Mouse (Mus musculus) MEL (cell line): Measurements from ENCODE around the gene Ston2. TPM values are rescaled to one million over a fixed set of nuclear protein-coding genes. Genes with fewer than 3 reads are reported as not detected.

Experiments
- DNase-seq: peaks from one replicate; pipeline ENCODE4 v3.0.0; 2011; ENCODE audit warnings: low read depth, low spot score
- H3K27ac ChIP-seq: 2 replicates; pipeline ENCODE4 v1.5.1; 2012; ENCODE audit warnings: low read depth, mild to moderate bottlenecking, control low read depth, low read length, moderate library complexity; ENCODE audit not compliant: control insufficient read depth
- H3K27me3 ChIP-seq, 2 experiments: fragments of 150-350 bp in 1 of 2; sonication (generic) in 1 of 2; 2 replicates each; pipeline ENCODE4 v1.6.1; 2012; ENCODE audit warnings: low read length in 2 of 2, mild to moderate bottlenecking in 2 of 2, improper control_type of control experiment in 1 of 2, moderate library complexity in 1 of 2; ENCODE audit not compliant: insufficient read depth in 2 of 2, control insufficient read depth in 1 of 2
- H3K36me3 ChIP-seq, 2 experiments: 2 replicates each; pipeline ENCODE4 v1.6.1; 2012 to 2014; ENCODE audit warnings: low read length in 2 of 2, improper control_type of control experiment in 1 of 2, inconsistent platforms in 1 of 2, mild to moderate bottlenecking in 1 of 2; ENCODE audit not compliant: insufficient read depth in 2 of 2, control insufficient read depth in 1 of 2
- H3K4me1 ChIP-seq, 2 experiments: fragments of 150-350 bp in 1 of 2; sonication (generic) in 1 of 2; 2 replicates each; pipeline ENCODE4 v1.6.1; 2012; ENCODE audit warnings: low read length in 2 of 2, improper control_type of control experiment in 1 of 2, mild to moderate bottlenecking in 1 of 2; ENCODE audit not compliant: insufficient read depth in 2 of 2, control insufficient read depth in 1 of 2
- H3K4me3 ChIP-seq, 2 experiments: fragments of 150-350 bp in 1 of 2; sonication (generic) in 1 of 2; 2 replicates each; pipeline ENCODE4 v1.5.1; 2012; ENCODE audit warnings: low read depth in 2 of 2, low read length in 2 of 2, mild to moderate bottlenecking in 2 of 2, moderate library complexity in 2 of 2, control low read depth in 1 of 2, improper control_type of control experiment in 1 of 2; ENCODE audit not compliant: control insufficient read depth in 1 of 2, insufficient read depth in 1 of 2
- H3K79me2 ChIP-seq: 2 replicates; pipeline ENCODE4 v1.6.1; 2012; ENCODE audit warnings: mild to moderate bottlenecking, low read length, moderate library complexity; ENCODE audit not compliant: control insufficient read depth, poor library complexity, insufficient read depth
- H3K9ac ChIP-seq: 2 replicates; pipeline ENCODE4 v1.6.1; 2012; ENCODE audit warnings: low read depth, mild to moderate bottlenecking, control low read depth, low read length, moderate library complexity; ENCODE audit not compliant: control insufficient read depth, poor library complexity, severe bottlenecking
- H3K9me3 ChIP-seq: fragments of 150-350 bp; sonication (generic); replicated peaks from 2 replicates; pipeline ENCODE4 v1.6.1; 2012; ENCODE audit warnings: mild to moderate bottlenecking, low read length, improper control_type of control experiment, moderate library complexity; ENCODE audit not compliant: insufficient read depth
- BHLHE40 ChIP-seq: IDR thresholded peaks from 2 replicates; pipeline ENCODE4 v1.6.1; 2012; ENCODE audit warnings: low read depth, mild to moderate bottlenecking, inconsistent platforms, low read length, improper control_type of control experiment, borderline replicate concordance
- CHD1 ChIP-seq: IDR thresholded peaks from 2 replicates; pipeline ENCODE4 v1.6.1; 2012; ENCODE audit warnings: low read depth, mild to moderate bottlenecking, inconsistent platforms, low read length, improper control_type of control experiment
- CTCF ChIP-seq, 3 experiments: IDR thresholded peaks in 2 of 3; conservative IDR thresholded peaks in 1 of 3; 2 replicates each; pipeline ENCODE4 v1.5.1; 2011 to 2012; ENCODE audit warnings: low read length in 3 of 3, low read depth in 2 of 3, mild to moderate bottlenecking in 2 of 3, improper control_type of control experiment in 1 of 3, inconsistent platforms in 1 of 3, mixed read lengths in 1 of 3, moderate library complexity in 1 of 3; ENCODE audit not compliant: control insufficient read depth in 1 of 3, insufficient read depth in 1 of 3, poor library complexity in 1 of 3, severe bottlenecking in 1 of 3
- E2F4 ChIP-seq: IDR thresholded peaks from 2 replicates; pipeline ENCODE4 v1.6.1; 2011; ENCODE audit warnings: low read depth, low read length, improper control_type of control experiment, borderline replicate concordance
- ELF1 ChIP-seq: IDR thresholded peaks from 2 replicates; pipeline ENCODE4 v1.6.1; 2014; ENCODE audit warnings: low read depth, mild to moderate bottlenecking, inconsistent platforms, low read length, improper control_type of control experiment, moderate library complexity
- EP300 ChIP-seq, 2 experiments: IDR thresholded peaks; 2 replicates each; pipeline ENCODE4 v1.6.1; 2011; ENCODE audit warnings: improper control_type of control experiment in 2 of 2, low read length in 2 of 2, low read depth in 1 of 2, mild to moderate bottlenecking in 1 of 2
- GATA1 ChIP-seq: IDR thresholded peaks from 2 replicates; pipeline ENCODE4 v1.6.1; 2011; ENCODE audit warnings: low read depth, low read length, improper control_type of control experiment
- HCFC1 ChIP-seq: IDR thresholded peaks from 2 replicates; pipeline ENCODE4 v1.6.1; 2012; ENCODE audit warnings: low read depth, mild to moderate bottlenecking, inconsistent platforms, low read length, improper control_type of control experiment, moderate library complexity
- JUND ChIP-seq: IDR thresholded peaks from 2 replicates; pipeline ENCODE4 v1.6.1; 2011; ENCODE audit warnings: low read depth, mild to moderate bottlenecking, improper control_type of control experiment, low read length
- KAT2A ChIP-seq: conservative IDR thresholded peaks from 2 replicates; pipeline ENCODE4 v1.6.1; 2012; ENCODE audit warnings: low read depth, low read length, improper control_type of control experiment, inconsistent platforms
- MAFK ChIP-seq: IDR thresholded peaks from 2 replicates; pipeline ENCODE4 v1.6.1; 2011; ENCODE audit warnings: low read depth, mild to moderate bottlenecking, low read length, improper control_type of control experiment, borderline replicate concordance
- MAX ChIP-seq: IDR thresholded peaks from 2 replicates; pipeline ENCODE4 v1.6.1; 2011; ENCODE audit warnings: low read length, improper control_type of control experiment
- MEF2A ChIP-seq: IDR thresholded peaks from 2 replicates; pipeline ENCODE4 v1.6.1; 2014; ENCODE audit warnings: low read depth, mild to moderate bottlenecking, inconsistent platforms, low read length, improper control_type of control experiment; ENCODE audit not compliant: poor library complexity, insufficient replicate concordance, severe bottlenecking; ENCODE audit errors: extremely low read depth
- MXI1 ChIP-seq: IDR thresholded peaks from 2 replicates; pipeline ENCODE4 v1.6.1; 2011; ENCODE audit warnings: mild to moderate bottlenecking, low read depth, low read length, improper control_type of control experiment
- MYB ChIP-seq: IDR thresholded peaks from 2 replicates; pipeline ENCODE4 v1.6.1; 2011; ENCODE audit warnings: mild to moderate bottlenecking, low read depth, low read length, improper control_type of control experiment
- MYC ChIP-seq: IDR thresholded peaks from 2 replicates; pipeline ENCODE4 v1.6.1; 2011; ENCODE audit warnings: low read depth, mild to moderate bottlenecking, low read length, improper control_type of control experiment, moderate library complexity
- NELFE ChIP-seq: IDR thresholded peaks from 2 replicates; pipeline ENCODE4 v1.6.1; 2011; ENCODE audit warnings: low read depth, low read length, improper control_type of control experiment
- POLR2A ChIP-seq, 2 experiments: IDR thresholded peaks; 2 replicates each; pipeline ENCODE4 v1.6.1; 2011 to 2012; ENCODE audit warnings: low read length in 2 of 2, mild to moderate bottlenecking in 2 of 2, control low read depth in 1 of 2, improper control_type of control experiment in 1 of 2, low read depth in 1 of 2, moderate library complexity in 1 of 2; ENCODE audit not compliant: control insufficient read depth in 1 of 2, insufficient read depth in 1 of 2, poor library complexity in 1 of 2
- POLR2AphosphoS2 ChIP-seq: IDR thresholded peaks from 2 replicates; pipeline ENCODE4 v1.6.1; 2011; ENCODE audit warnings: low read length, improper control_type of control experiment
- POLR2AphosphoS5 ChIP-seq: IDR thresholded peaks from 2 replicates; pipeline ENCODE4 v1.6.1; 2012; ENCODE audit warnings: low read depth, borderline replicate concordance, mild to moderate bottlenecking, inconsistent platforms, low read length, moderate library complexity, mixed read lengths
- RAD21 ChIP-seq: IDR thresholded peaks from 2 replicates; pipeline ENCODE4 v1.6.1; 2011; ENCODE audit warnings: mild to moderate bottlenecking, low read depth, low read length, improper control_type of control experiment
- RCOR1 ChIP-seq: IDR thresholded peaks from 2 replicates; pipeline ENCODE4 v1.6.1; 2012; ENCODE audit warnings: low read depth, mild to moderate bottlenecking, inconsistent platforms, low read length, improper control_type of control experiment
- SMC3 ChIP-seq: IDR thresholded peaks from 2 replicates; pipeline ENCODE4 v1.6.1; 2011; ENCODE audit warnings: low read depth, low read length, improper control_type of control experiment
- TAL1 ChIP-seq: IDR thresholded peaks from 2 replicates; pipeline ENCODE4 v1.6.1; 2012; ENCODE audit warnings: mild to moderate bottlenecking, inconsistent platforms, low read length, moderate library complexity, mixed read lengths
- TBP ChIP-seq: IDR thresholded peaks from 2 replicates; pipeline ENCODE4 v1.8.0; 2011; ENCODE audit warnings: low read depth, low read length, improper control_type of control experiment
- TCF12 ChIP-seq: IDR thresholded peaks from 2 replicates; pipeline ENCODE4 v1.6.1; 2014; ENCODE audit warnings: low read depth, mild to moderate bottlenecking, inconsistent platforms, low read length, improper control_type of control experiment, moderate library complexity
- UBTF ChIP-seq: IDR thresholded peaks from 2 replicates; pipeline ENCODE4 v1.6.1; 2012; ENCODE audit warnings: low read depth, mild to moderate bottlenecking, inconsistent platforms, low read length, improper control_type of control experiment, moderate library complexity, borderline replicate concordance; ENCODE audit not compliant: insufficient read depth
- ZKSCAN1 ChIP-seq: IDR thresholded peaks from 2 replicates; pipeline ENCODE4 v1.6.1; 2012; ENCODE audit warnings: low read depth, mild to moderate bottlenecking, inconsistent platforms, low read length, improper control_type of control experiment, moderate library complexity
- ZMIZ1 ChIP-seq: IDR thresholded peaks from 2 replicates; pipeline ENCODE4 v1.6.1; 2012; ENCODE audit warnings: low read depth, mild to moderate bottlenecking, inconsistent platforms, low read length, improper control_type of control experiment, moderate library complexity
- polyA plus RNA-seq, 2 experiments: library from polyadenylated mRNA; stranded (reverse) in 1 of 2; unstranded in 1 of 2; fragments of >175 nt in 1 of 2; fragments of >200 nt in 1 of 2; gene quantifications; 2 replicates each; pipeline versions ENCODE4 v1.2.1 to v1.2.4; 2012; ENCODE audit warnings: low replicate concordance in 2 of 2, low read depth in 1 of 2; ENCODE audit not compliant: insufficient read length in 2 of 2, insufficient read depth in 1 of 2, missing spikeins in 1 of 2
- total RNA-seq: library from RNA; depleted of rRNA; stranded (reverse); fragments of 300-350 nt; gene quantifications from 2 replicates; pipeline ENCODE4 v1.2.3, GENCODE M21; 2012

The Ston2 gene
- total and polyA plus RNA-seq, 3 experiments = not detected

DNA sequence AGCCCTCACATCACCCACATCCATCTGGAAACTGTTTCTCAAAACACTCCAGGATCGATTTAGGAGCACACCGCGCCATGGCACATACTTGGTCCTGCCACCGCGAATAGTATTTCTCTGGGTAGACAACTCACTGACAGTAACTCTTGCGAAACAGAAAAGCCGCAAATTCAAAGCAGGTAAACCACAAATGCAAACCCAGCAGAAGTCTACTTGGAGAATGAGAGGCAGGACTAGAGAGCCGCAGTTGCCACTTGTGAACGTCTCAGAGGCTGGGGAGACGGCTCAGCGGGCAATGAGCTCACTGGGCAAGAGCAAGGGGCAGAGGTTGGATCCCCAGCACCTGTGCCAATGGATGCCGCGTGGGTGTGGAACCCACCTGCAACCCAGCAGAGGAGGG, 22.7 kb downstream of the Ston2 start:
- Histone ChIP-seq H3K9ac (no peak overlapping the region), H3K36me3 (no peaks in the 10 kb centered on the region), H3K27ac (no peak overlapping the region), H3K27me3 (no peaks in the 10 kb centered on the region)
- no peak for TF ChIP-seq MYC
- TF ChIP-seq GATA1 = no peak
- no peak for TF ChIP-seq ZMIZ1
- no peak for TF ChIP-seq UBTF
- no peak for TF ChIP-seq POLR2AphosphoS5
- TF ChIP-seq POLR2AphosphoS2 = no peak
- TF ChIP-seq, all 39 proteins: peak for 0
- Histone ChIP-seq H3K4me1 (no peaks in the 10 kb centered on the region), H3K79me2 (no peaks in the 10 kb centered on the region), H3K9me3 (no peaks in the 10 kb centered on the region), H3K4me3 (no peak overlapping the region)
- DNase-seq = no peak

DNA sequence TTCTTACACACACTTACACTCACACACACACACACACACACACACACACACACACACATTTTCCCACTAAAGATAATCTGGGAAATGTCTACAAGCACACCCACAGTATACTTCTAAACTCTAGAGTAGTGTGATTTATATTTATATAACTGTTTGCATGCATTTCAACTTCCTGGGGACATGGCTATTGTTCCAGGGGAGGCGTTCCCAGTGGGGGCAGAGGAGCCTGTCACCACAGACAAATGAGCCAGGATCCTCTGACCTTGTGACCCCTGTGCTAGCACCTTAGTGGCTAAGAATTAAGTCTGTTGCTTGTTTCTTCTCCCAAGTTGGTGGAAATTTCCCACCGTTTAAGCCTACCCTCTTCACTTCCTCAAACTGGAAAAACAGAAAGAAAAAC, 23.1 kb downstream of the Ston2 start:
- Histone ChIP-seq H3K4me3 (no peak overlapping the region), H3K4me1 (no peaks in the 10 kb centered on the region), H3K27ac (no peak overlapping the region)

DNA sequence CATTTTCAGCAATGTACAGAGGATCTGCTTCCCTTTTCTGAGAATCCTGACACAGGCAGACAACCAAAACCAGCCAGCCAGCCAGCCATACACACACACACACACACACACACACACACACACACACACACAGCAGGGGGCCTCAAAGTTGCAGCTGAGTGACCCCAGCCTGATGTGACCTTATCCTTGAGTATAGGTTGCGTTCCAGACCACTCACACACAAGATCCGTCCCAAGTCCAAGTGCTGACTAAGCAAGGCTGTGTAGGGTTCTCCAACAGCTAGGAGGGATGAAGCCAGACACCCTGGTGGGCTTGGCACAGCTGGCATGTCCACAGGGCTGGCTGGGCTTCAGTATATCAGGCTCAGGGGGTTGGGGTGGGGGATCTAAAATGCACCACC, 23.7 kb downstream of the Ston2 start:
- no peak for DNase-seq
- Histone ChIP-seq H3K4me1 (no peaks in the 10 kb centered on the region), H3K36me3 (no peaks in the 10 kb centered on the region), H3K27ac (no peak overlapping the region), H3K79me2 (no peaks in the 10 kb centered on the region), H3K27me3 (no peaks in the 10 kb centered on the region), H3K4me3 (no peak overlapping the region), H3K9me3 (no peaks in the 10 kb centered on the region), H3K9ac (no peak overlapping the region)
- TF ChIP-seq CTCF (IDR thresholded peaks at IDR 0.05 in 2 of 3, conservative IDR thresholded peaks at IDR 0.05 in 1 of 3; ENCODE audit: control insufficient read depth in 1 of 3, insufficient read depth in 1 of 3, low read depth in 2 of 3, low read length in 3 of 3, poor library complexity in 1 of 3, severe bottlenecking in 1 of 3) (no peak), MAFK (no peak), TBP (no peak), ZMIZ1 (no peak), SMC3 (no peak), KAT2A (no peak), CHD1 (no peak), TCF12 (no peak), GATA1 (no peak), ELF1 (no peak), TAL1 (no peak), ZKSCAN1 (no peak), MYB (no peak)

More for the DNA sequence above, 23.1 kb downstream of the Ston2 start:
- H3K9ac ChIP-seq = no peak overlapping the region
- H3K36me3 ChIP-seq = no peaks in the 10 kb centered on the region
- no peaks in the 10 kb centered on the region for H3K27me3 ChIP-seq
- no peak for DNase-seq
- H3K79me2 ChIP-seq = no peaks in the 10 kb centered on the region
- no peaks in the 10 kb centered on the region for H3K9me3 ChIP-seq
- no peak for TF ChIP-seq ZMIZ1
- no peak for TF ChIP-seq E2F4
- TF ChIP-seq MXI1 = no peak
- TF ChIP-seq POLR2AphosphoS5 = no peak
- no peak for TF ChIP-seq CHD1
- TF ChIP-seq RAD21 = no peak
- TF ChIP-seq MEF2A = no peak
- TF ChIP-seq POLR2AphosphoS2 = no peak
- no peak for TF ChIP-seq RCOR1
- no peak for TF ChIP-seq TBP
- no peak for TF ChIP-seq EP300 (IDR thresholded peaks at IDR 0.05; ENCODE audit: low read depth in 1 of 2, low read length in 2 of 2)
- TF ChIP-seq MAX = no peak
- no peak for TF ChIP-seq HCFC1
- TF ChIP-seq POLR2A (IDR thresholded peaks at IDR 0.05; ENCODE audit: control insufficient read depth in 1 of 2, insufficient read depth in 1 of 2, low read depth in 1 of 2, low read length in 2 of 2, poor library complexity in 1 of 2) = no peak
- TF ChIP-seq BHLHE40 = no peak
- TF ChIP-seq NELFE = no peak
- TF ChIP-seq JUND = no peak
